Mouse (Mus musculus): ENCODE results near the gene Socs5.

DNA sequence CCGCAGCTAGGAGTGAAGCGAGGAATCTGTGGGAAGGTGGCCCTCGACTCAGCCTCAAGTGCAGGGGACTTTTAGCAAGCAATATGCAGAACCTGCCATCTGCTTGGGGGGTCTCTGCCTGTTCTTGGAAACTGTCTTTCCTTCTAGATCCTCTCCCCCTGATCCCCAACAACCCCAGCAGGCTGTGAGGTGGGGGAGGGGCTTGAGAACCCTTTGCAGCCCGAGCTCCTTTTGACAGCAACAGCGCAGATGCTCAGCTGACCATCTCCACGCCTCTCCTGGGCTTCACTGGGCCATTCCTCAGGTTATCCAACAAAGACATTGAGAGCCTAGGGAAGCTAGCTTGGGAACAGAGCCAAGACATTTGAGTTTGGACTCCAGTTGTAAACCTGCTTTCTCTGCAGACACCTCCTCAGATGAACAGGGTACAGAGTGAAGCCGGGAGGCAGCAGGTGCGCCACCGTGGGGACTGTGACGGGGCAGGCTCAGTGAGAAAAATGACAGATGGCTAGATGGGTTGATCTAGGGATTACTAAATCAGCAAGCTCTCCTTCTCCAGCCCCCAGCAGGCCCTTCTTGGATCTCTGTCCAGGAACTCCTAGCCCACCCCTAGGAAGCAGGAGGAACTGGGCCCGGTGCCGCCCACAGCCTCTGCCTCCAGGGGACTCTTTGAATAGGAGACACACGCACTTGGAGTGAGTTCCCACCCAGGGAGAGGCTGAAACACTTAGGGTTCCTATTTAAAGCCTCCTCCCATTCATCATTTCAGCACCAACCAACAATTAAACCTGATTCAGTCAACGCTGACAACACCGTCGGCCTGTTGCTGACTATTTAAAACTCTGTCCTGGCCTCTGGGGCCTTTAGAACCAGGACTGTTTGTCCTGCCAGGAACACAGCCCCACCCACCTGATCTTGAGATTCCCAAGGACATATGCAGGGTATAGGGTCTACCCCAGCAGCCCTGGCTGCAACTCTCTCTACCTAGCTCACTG lies 71.4 kb downstream of the Socs5 start:
- TF ChIP-seq CTCF (IDR thresholded peaks at IDR 0.05; ENCODE audit: low read depth, low read length): no peak
- no peak for TF ChIP-seq POLR2A (IDR thresholded peaks at IDR 0.05; ENCODE audit: extremely low read depth, insufficient read depth, low read length)
